Mouse (Mus musculus) heart, adult 2 months (tissue): ENCODE data around the gene Ydjc. TPM values are rescaled to one million over a fixed set of nuclear protein-coding genes. Genes with fewer than 3 reads are reported as not detected.

Source experiments
- DNase-seq, 2 experiments: peaks; one replicate each; pipeline ENCODE4 v3.0.0; 2021
- H3K27ac ChIP-seq: fragments of 200-600 bp; 2 replicates; pipeline ENCODE4 v1.8.1; 2022
- H3K27me3 ChIP-seq: fragments of 200-500 bp; 2 replicates; pipeline ENCODE4 v1.6.1; 2012; ENCODE audit warnings: mild to moderate bottlenecking, low read length, inconsistent platforms, mixed read lengths; ENCODE audit not compliant: control insufficient read depth, insufficient read depth
- H3K36me3 ChIP-seq: fragments of 200-500 bp; 2 replicates; pipeline ENCODE4 v1.6.1; 2012; ENCODE audit warnings: low read length, inconsistent platforms; ENCODE audit not compliant: control insufficient read depth, insufficient read depth
- H3K4me1 ChIP-seq: fragments of 200-500 bp; 2 replicates; pipeline ENCODE4 v1.6.1; 2011; ENCODE audit warnings: low read length; ENCODE audit not compliant: control insufficient read depth, insufficient read depth
- H3K4me3 ChIP-seq: fragments of 200-600 bp; 2 replicates; pipeline ENCODE4 v1.8.1; 2022
- H3K79me2 ChIP-seq: fragments of 200-500 bp; replicated peaks from 2 replicates; pipeline ENCODE4 v1.6.1; 2012; ENCODE audit warnings: mild to moderate bottlenecking, inconsistent platforms, low read length, moderate library complexity, mixed read lengths; ENCODE audit not compliant: control insufficient read depth, insufficient read depth
- H3K9ac ChIP-seq: fragments of 200-500 bp; 2 replicates; pipeline ENCODE4 v1.6.1; 2012; ENCODE audit warnings: low read depth, mild to moderate bottlenecking, control low read depth, inconsistent platforms, low read length, mixed read lengths
- CTCF ChIP-seq: fragments of 200-600 bp; IDR thresholded peaks from 2 replicates; pipeline ENCODE4 v1.8.1; 2022; ENCODE audit warnings: antibody characterized with exemption, mild to moderate bottlenecking, moderate library complexity
- EP300 ChIP-seq: fragments of 200-500 bp; IDR thresholded peaks from 2 replicates; pipeline ENCODE4 v1.6.1; 2011; ENCODE audit warnings: low read depth, low read length, control low read depth; ENCODE audit not compliant: insufficient read depth
- POLR2A ChIP-seq: fragments of 200-500 bp; IDR thresholded peaks from 2 replicates; pipeline ENCODE4 v1.6.1; 2011; ENCODE audit warnings: mild to moderate bottlenecking, low read depth, low read length, control low read depth; ENCODE audit not compliant: insufficient read depth
- WGBS: fragments of 180-500 bp; shearing (Covaris S2); methylation state at CpG from one replicate; pipeline ENCODE4 v1.1.7; 2018; 5-methylcytosine and 5-hydroxymethylcytosine counted together
- intact Hi-C: fragments of 180-260 bp; cut with DNase I; formaldehyde crosslinking; loops from one replicate; pipeline ENCODE4 v1.15.1; 2025
- microRNA-seq, 2 experiments: library from miRNA; unstranded; fragments of <30 nt; microRNA quantifications; one replicate each; pipeline ENCODE4 v1.2.0; 2021
- polyA plus RNA-seq: library from polyadenylated mRNA; depleted of rRNA; stranded (reverse); fragments of >200 nt; gene quantifications from 2 replicates; pipeline ENCODE4 v1.2.3, GENCODE M21; 2012; rRNA removed
- total RNA-seq, 2 experiments: library from RNA; stranded (reverse); gene quantifications; 2 replicates each; pipeline ENCODE4 v1.2.3; 2021

Gene Ydjc
- total and polyA plus RNA-seq, 3 experiments: 2.4 to 3.3 (median 2.5) TPM

- no peak for DNase-seq
- Histone ChIP-seq H3K4me3 (peak within 1 kb of the TSS; percentile 64), H3K27ac (peak within 1 kb of the TSS; percentile 76), H3K4me1 (peaks cover 2% of the 10 kb centered on the region), H3K9ac (peak within 1 kb of the TSS; percentile 96), H3K27me3 (no peaks in the 10 kb centered on the region), H3K79me2 (peaks cover 10% of the 10 kb centered on the region), H3K36me3 (peaks cover 4% of the 10 kb centered on the region)
- TF ChIP-seq POLR2A: no peak
- no peak for TF ChIP-seq CTCF
- no peak for TF ChIP-seq EP300
- whole genome bisulfite sequencing: 78% methylated on average over 1 of the region's 1 CpGs
- intact Hi-C loops: no loop called here
These were observed 58.1 kb downstream of the Ydjc start, which contains the start of gene Ube2l3 for GRCm38 (mm10) chr16:17202549-17202948. TSS of gene Ube2l3 (minus strand) at chr16:17202649.

GRCm38 (mm10) chr16:17204990-17205389 is 60.6 kb downstream of the Ydjc start:
- H3K9ac ChIP-seq: no peak overlapping the region
- H3K79me2 ChIP-seq: peaks cover 6% of the 10 kb centered on the region
- DNase-seq: peak in 1 of 2 experiments; percentile 24
- no peak overlapping the region for H3K27ac ChIP-seq
- no peak overlapping the region for H3K4me3 ChIP-seq
- H3K27me3 ChIP-seq: no peaks in the 10 kb centered on the region
- no peak for TF ChIP-seq EP300
- peak; percentile 67 for TF ChIP-seq CTCF
- TF ChIP-seq POLR2A: no peak
- no peaks in the 10 kb centered on the region; the same call in 1 of the 2 replicates for H3K4me1 ChIP-seq
- intact Hi-C loops: loop anchor here (5.0 kb wide), 2 partner anchors 73 to 87 kb away; partner anchors contain the start of gene Sdf2l1
- no peaks in the 10 kb centered on the region; the same call in 1 of the 2 replicates for H3K36me3 ChIP-seq
- 5% methylated on average over 6 of the region's 6 CpGs for WGBS

- Histone ChIP-seq H3K4me3 (peak within 1 kb of the TSS; percentile 68), H3K4me1 (peaks cover 2% of the 10 kb centered on the region), H3K27me3 (no peaks in the 10 kb centered on the region), H3K9ac (peak within 1 kb of the TSS; percentile 80), H3K36me3 (no peaks in the 10 kb centered on the region), H3K27ac (peak within 1 kb of the TSS; percentile 20), H3K79me2 (no peaks in the 10 kb centered on the region)
- peak; percentile 88 to 90 for DNase-seq
- intact Hi-C loops: loop anchor here (5.0 kb wide), 2 partner anchors 76 to 84 kb away; partner anchors contain the start of gene Sdf2l1
- 1% methylated on average over 85 of the region's 85 CpGs for WGBS
- peak; percentile 97; the same call in 1 of the 2 replicates for TF ChIP-seq CTCF
- TF ChIP-seq POLR2A: no peak
- 0 out of 2 replicates have a peak, but pooled peaks have one; percentile 54 for TF ChIP-seq EP300
These were observed 64.3 kb downstream of the Ydjc start, which contains the start of gene Rimbp3 for GRCm38 (mm10) chr16:17208389-17209361. TSS of gene Rimbp3 (plus strand) at chr16:17208603.

- peaks cover 2% of the 10 kb centered on the region for H3K4me1 ChIP-seq
- DNase-seq: no peak
- no peaks in the 10 kb centered on the region for H3K36me3 ChIP-seq
- 2% methylated on average over 37 of the region's 37 CpGs for WGBS
- intact Hi-C loops: loop anchor here (5.0 kb wide), 2 partner anchors 77 to 83 kb away; partner anchors contain the start of gene Sdf2l1
- H3K79me2 ChIP-seq: no peaks in the 10 kb centered on the region
- peak overlapping the region; percentile 68 for H3K4me3 ChIP-seq
- H3K9ac ChIP-seq: 0 out of 2 replicates have a peak overlapping the region, but pooled peaks have one; percentile 4
- TF ChIP-seq POLR2A (no peak), EP300 (no peak), CTCF (no peak)
- H3K27me3 ChIP-seq: no peaks in the 10 kb centered on the region
- H3K27ac ChIP-seq: no peak overlapping the region
These were observed 65.1 kb downstream of the Ydjc start for GRCm38 (mm10) chr16:17209404-17209960.

Small RNA genes lying within 50 kb of the gene (microRNA-seq; reads per million reads assigned to microRNA genes)
- gene Mir130b (240 to 366 reads per million in 2 experiments), gene Mir301b (0 to 2.2 reads per million in 2 experiments)

Other genes starting within 250 kb of the Ydjc start
- gene Ppm1f, start 248.2 kb upstream of the Ydjc start, total RNA-seq: 10 to 100 TPM; 20.9 to 24.6 TPM
- gene Ppm1f, start 248.2 kb upstream of the Ydjc start, polyA plus RNA-seq: 15.6 and 20.9 TPM in 2 replicates
- 100 to 1,000 TPM; 103 to 115 TPM for gene Mapk1, start 161.2 kb upstream of the Ydjc start, total RNA-seq
- 56.2 and 104 TPM in 2 replicates for gene Mapk1, start 161.2 kb upstream of the Ydjc start, polyA plus RNA-seq
- 1 to 10 TPM in 1 of 2 experiments, under 1 TPM in 1; 0.99 to 1.2 TPM for gene Ypel1, start 74.9 kb upstream of the Ydjc start, total RNA-seq
- gene Ypel1, start 74.9 kb upstream of the Ydjc start, polyA plus RNA-seq: 0.53 and 1.3 TPM in 2 replicates
- gene Ppil2, start 33.4 kb upstream of the Ydjc start, total RNA-seq: 10 to 100 TPM; 33.1 to 39.1 TPM
- 49.3 and 77.6 TPM in 2 replicates for gene Ppil2, start 33.4 kb upstream of the Ydjc start, polyA plus RNA-seq
- not detected for gene 2610318N02Rik, start 19.5 kb upstream of the Ydjc start, total RNA-seq
- gene 2610318N02Rik, start 19.5 kb upstream of the Ydjc start, polyA plus RNA-seq: 1.1 and 1.3 TPM in 2 replicates
- 10 to 100 TPM; 19.1 to 22.5 TPM for gene Sdf2l1, start 12.2 kb upstream of the Ydjc start, total RNA-seq
- gene Sdf2l1, start 12.2 kb upstream of the Ydjc start, polyA plus RNA-seq: 8.9 and 11.6 TPM in 2 replicates
- under 1 TPM in 1 of 2 experiments, not detected in 1; 0.14 TPM for gene Ccdc116, start 2.6 kb downstream of the Ydjc start, total RNA-seq
- 0.35 TPM in 2 replicates for gene Ccdc116, start 2.6 kb downstream of the Ydjc start, polyA plus RNA-seq
- gene Ube2l3, start 58.0 kb downstream of the Ydjc start, total RNA-seq: 100 to 1,000 TPM; 102 to 112 TPM
- gene Ube2l3, start 58.0 kb downstream of the Ydjc start, polyA plus RNA-seq: 55.0 and 74.7 TPM in 2 replicates
- gene Rimbp3, start 64.0 kb downstream of the Ydjc start, total RNA-seq: under 1 TPM; 0.13 to 0.16 TPM
- 0.09 and 0.14 TPM in 2 replicates for gene Rimbp3, start 64.0 kb downstream of the Ydjc start, polyA plus RNA-seq
- gene Hic2, start 89.0 kb downstream of the Ydjc start, total RNA-seq: 1 to 10 TPM; 1.5 to 2.0 TPM
- 1.2 and 2.2 TPM in 2 replicates for gene Hic2, start 89.0 kb downstream of the Ydjc start, polyA plus RNA-seq
- gene Tmem191c, start 131.5 kb downstream of the Ydjc start, total RNA-seq: 1 to 10 TPM; 1.1 to 1.5 TPM
- 2.7 and 6.7 TPM in 2 replicates for gene Tmem191c, start 131.5 kb downstream of the Ydjc start, polyA plus RNA-seq
- gene Serpind1, start 186.8 kb downstream of the Ydjc start, total RNA-seq: 1 to 10 TPM; 1.2 to 1.6 TPM
- gene Serpind1, start 186.8 kb downstream of the Ydjc start, polyA plus RNA-seq: 0.12 and 1.0 TPM in 2 replicates